ENCODE assay signal across 8 mouse cellular contexts in the genomic region with DNA sequence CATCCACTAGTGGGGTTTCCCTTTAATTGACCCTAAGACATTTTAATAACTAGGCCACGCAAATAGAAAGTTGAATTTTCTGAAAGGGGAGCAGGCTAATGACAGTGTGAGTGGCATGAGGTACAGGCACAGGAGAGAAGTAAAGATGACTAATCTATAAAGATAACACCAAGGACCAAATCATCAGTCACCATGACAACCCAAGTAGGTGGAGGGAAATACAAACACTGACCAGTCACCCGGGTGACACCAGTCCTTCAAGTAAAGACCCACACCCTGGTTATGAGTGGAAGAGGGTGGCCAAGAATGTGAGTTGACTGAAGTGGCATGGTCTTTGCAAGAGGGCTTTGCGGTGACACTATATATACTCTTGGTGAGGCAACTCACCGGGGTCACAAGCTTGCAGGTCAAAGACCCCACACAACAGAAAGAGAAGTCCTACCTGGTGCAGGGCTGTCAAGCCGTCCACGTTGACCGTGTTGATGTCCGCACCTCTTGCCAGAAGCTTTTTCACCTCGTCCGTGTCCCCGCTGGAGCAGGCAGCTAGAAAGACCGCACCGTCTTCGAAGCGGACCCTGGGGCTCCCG. TPM values are rescaled to one million over a fixed set of nuclear protein-coding genes. Genes with fewer than 3 reads are reported as not detected.
A peak's percentile ranks its signal among the peaks of the same experiment; 100 is the strongest.
DNase-seq lines count a peak whose midpoint lies in the region; ATAC-seq and TF ChIP-seq lines count a peak whose summit lies in the region.

No protein-coding gene starts in this region.

- H3K4me2 ChIP-seq in kidney, embryonic 16.5 days (replicated peaks; ENCODE audit: low read depth, low read length), result peak overlapping the region; percentile 92
- peak overlapping the region; percentile 67 for H3K4me2 ChIP-seq in heart, embryonic 15.5 days
- H3K4me2 ChIP-seq in lung, postnatal 0 days (replicated peaks; ENCODE audit: low read depth, low read length), result peak overlapping the region; percentile 81
- H3K4me2 ChIP-seq in stomach, embryonic 16.5 days (ENCODE audit: low read depth, low read length), result peak overlapping the region; percentile 90

- H3K36me3 ChIP-seq in kidney, embryonic 16.5 days (ENCODE audit: insufficient read depth, low read length), result no peaks in the 10 kb centered on the region
- no peaks in the 10 kb centered on the region for H3K36me3 ChIP-seq in heart, embryonic 15.5 days
- H3K36me3 ChIP-seq in lung, postnatal 0 days (ENCODE audit: insufficient read depth, low read length), result no peaks in the 10 kb centered on the region
- no peaks in the 10 kb centered on the region for H3K36me3 ChIP-seq in stomach, embryonic 16.5 days (ENCODE audit: control insufficient read depth, insufficient read depth, low read length)

- no peaks in the 10 kb centered on the region for H3K27me3 ChIP-seq in kidney, embryonic 16.5 days (ENCODE audit: insufficient read depth, low read length)
- H3K27me3 ChIP-seq in heart, embryonic 15.5 days, result no peaks in the 10 kb centered on the region
- no peaks in the 10 kb centered on the region for H3K27me3 ChIP-seq in lung, postnatal 0 days (replicated peaks; ENCODE audit: insufficient read depth, low read length)
- no peaks in the 10 kb centered on the region for H3K27me3 ChIP-seq in stomach, embryonic 16.5 days (ENCODE audit: control insufficient read depth, insufficient read depth, low read length)

- peak overlapping the region; percentile 91 for H3K27ac ChIP-seq in kidney, embryonic 16.5 days (ENCODE audit: low read length)
- peak overlapping the region; percentile 87 for H3K27ac ChIP-seq in heart, embryonic 15.5 days
- peak overlapping the region; percentile 84 for H3K27ac ChIP-seq in lung, postnatal 0 days (ENCODE audit: low read length)
- peak overlapping the region; percentile 76 for H3K27ac ChIP-seq in stomach, embryonic 16.5 days (ENCODE audit: low read length)

- ATAC-seq in kidney, embryonic 16.5 days (ENCODE audit: low FRiP score, low TSS enrichment), result peak; percentile 31; the same call in 1 of the 2 replicates
- 0 out of 2 replicates have a peak, but pooled peaks have one; percentile 10 for ATAC-seq in heart, embryonic 15.5 days (replicated peaks; ENCODE audit: insufficient number of reproducible peaks, insufficient read depth, low FRiP score, low read depth)
- peak; percentile 56 for ATAC-seq in lung, postnatal 0 days
- no peak; the same call in 1 of the 2 replicates for ATAC-seq in stomach, embryonic 16.5 days (ENCODE audit: insufficient read depth, low FRiP score)

- H3K9ac ChIP-seq in kidney, embryonic 16.5 days (replicated peaks; ENCODE audit: low read length), result peak overlapping the region; percentile 96
- peak overlapping the region; percentile 86 for H3K9ac ChIP-seq in heart, embryonic 15.5 days
- H3K9ac ChIP-seq in lung, postnatal 0 days (replicated peaks; ENCODE audit: low read depth), result peak overlapping the region; percentile 76
- peak overlapping the region; percentile 93 for H3K9ac ChIP-seq in stomach, embryonic 16.5 days (ENCODE audit: low read length)

- no peak for TF ChIP-seq EP300 in lung, postnatal 0 days (IDR thresholded peaks at IDR 0.05)

- TF ChIP-seq CTCF in lung, postnatal 0 days (IDR thresholded peaks at IDR 0.05), result no peak

- H3K4me3 ChIP-seq in kidney, embryonic 16.5 days (ENCODE audit: low read length), result peak overlapping the region; percentile 93
- peak overlapping the region; percentile 72 for H3K4me3 ChIP-seq in heart, embryonic 15.5 days
- H3K4me3 ChIP-seq in lung, postnatal 0 days (ENCODE audit: low read depth, low read length), result peak overlapping the region; percentile 94
- peak overlapping the region; percentile 78 for H3K4me3 ChIP-seq in stomach, embryonic 16.5 days (replicated peaks; ENCODE audit: low read length)

- 4% methylated on average over 16 of the region's 16 CpGs for WGBS in kidney, embryonic 16.5 days
- WGBS in heart, embryonic 15.5 days, result 3% methylated on average over 16 of the region's 16 CpGs
- WGBS in lung, postnatal 0 days, result 2% methylated on average over 16 of the region's 16 CpGs
- 2% methylated on average over 16 of the region's 16 CpGs for WGBS in stomach, embryonic 16.5 days

- DNase-seq in kidney, postnatal 10 days, result no peak
- peak; percentile 35 to 39 for DNase-seq in adrenal gland, postnatal 36 days
- DNase-seq in lung, postnatal 0 days (ENCODE audit: low spot score), result peak; percentile 58
- no peak for DNase-seq in yolk sac, embryonic 10.5 days (ENCODE audit: low spot score)
- DNase-seq in cerebellum, adult 18-20 months, result no peak

- no peaks in the 10 kb centered on the region for H3K9me3 ChIP-seq in kidney, embryonic 16.5 days (ENCODE audit: low read length)
- H3K9me3 ChIP-seq in heart, embryonic 15.5 days (replicated peaks), result no peaks in the 10 kb centered on the region
- H3K9me3 ChIP-seq in lung, postnatal 0 days (ENCODE audit: low read length), result no peaks in the 10 kb centered on the region
- H3K9me3 ChIP-seq in stomach, embryonic 16.5 days (replicated peaks; ENCODE audit: control insufficient read depth, low read length), result no peaks in the 10 kb centered on the region

- H3K4me1 ChIP-seq in kidney, embryonic 16.5 days (ENCODE audit: insufficient read depth, low read length), result peaks cover 13% of the 10 kb centered on the region
- peaks cover 21% of the 10 kb centered on the region for H3K4me1 ChIP-seq in heart, embryonic 15.5 days (replicated peaks)
- H3K4me1 ChIP-seq in lung, postnatal 0 days (ENCODE audit: insufficient read depth, low read depth, low read length), result peaks cover 10% of the 10 kb centered on the region; the same call in 1 of the 2 replicates
- peaks cover 5% of the 10 kb centered on the region; the same call in 1 of the 2 replicates for H3K4me1 ChIP-seq in stomach, embryonic 16.5 days (ENCODE audit: control insufficient read depth, insufficient read depth, low read length)

RNA-seq across cellular contexts. Expression of gene Ppp1r12b, which starts 0.6 kb away (rescaled TPM):
- polyA plus RNA-seq in kidney, embryonic 16.5 days (2015; fragmentation: Nextera tagmentation; extraction: Ambion mirVana), result 5.4 and 6.1 TPM in 2 replicates
- 10 to 100 TPM; 10.5 to 11.4 TPM for total RNA-seq in adrenal gland, postnatal 36 days (2021)
- polyA plus RNA-seq in heart, embryonic 15.5 days (2015; fragmentation: Nextera tagmentation; extraction: Ambion mirVana), result 25.4 and 26.0 TPM in 2 replicates
- polyA plus RNA-seq in lung, postnatal 0 days (2015; fragmentation: Nextera tagmentation; extraction: Ambion mirVana), result 5.4 and 6.1 TPM in 2 replicates
- polyA plus RNA-seq in stomach, embryonic 16.5 days (2015; fragmentation: Nextera tagmentation; extraction: Ambion mirVana), result 24.5 and 28.9 TPM in 2 replicates

RNA-seq across cellular contexts. Expression of gene Ube2t, which starts 7.2 kb away (rescaled TPM):
- polyA plus RNA-seq in kidney, embryonic 16.5 days (2015; fragmentation: Nextera tagmentation; extraction: Ambion mirVana), result 39.7 and 40.2 TPM in 2 replicates
- 1 to 10 TPM; 2.5 to 3.3 TPM for total RNA-seq in adrenal gland, postnatal 36 days (2021)
- polyA plus RNA-seq in heart, embryonic 15.5 days (2015; fragmentation: Nextera tagmentation; extraction: Ambion mirVana), result 42.8 and 48.2 TPM in 2 replicates
- 4.7 and 5.6 TPM in 2 replicates for polyA plus RNA-seq in lung, postnatal 0 days (2015; fragmentation: Nextera tagmentation; extraction: Ambion mirVana)
- 27.8 and 33.2 TPM in 2 replicates for polyA plus RNA-seq in stomach, embryonic 16.5 days (2015; fragmentation: Nextera tagmentation; extraction: Ambion mirVana)

Comparison
In these comparisons a context has a peak if more than half of its experiments do, and no peak if none do; other contexts are left out.
1. DNase-seq: peak in adrenal gland, postnatal 36 days (2 of 2) and lung, postnatal 0 days (single experiment); none in kidney, postnatal 10 days (single experiment), yolk sac, embryonic 10.5 days (single experiment) and cerebellum, adult 18-20 months (0 of 2).
2. Peak in every context shown above with its lines, with median percentiles within 50 percentile points of each other: H3K27ac ChIP-seq, H3K4me2 ChIP-seq, H3K4me3 ChIP-seq and H3K9ac ChIP-seq.